Mouse (Mus musculus): ENCODE measurements around the gene Omp. TPM values are rescaled to one million over a fixed set of nuclear protein-coding genes. Genes with fewer than 3 reads are reported as not detected.

Omp gene
- polyA plus RNA-seq, 1 experiment from 2014 or later: 0.08 TPM

Other genes starting within 250 kb of the Omp start
- not detected in 2 replicates for gene Gdpd4, start 225.5 kb downstream of the Omp start, polyA plus RNA-seq (2015; fragmentation: Nextera tagmentation; extraction: Ambion mirVana)
- gene Myo7a, start 26.0 kb downstream of the Omp start, polyA plus RNA-seq (2015; fragmentation: Nextera tagmentation; extraction: Ambion mirVana): 5.1 and 7.5 TPM in 2 replicates
- gene Capn5, start 32.8 kb upstream of the Omp start, polyA plus RNA-seq (2015; fragmentation: Nextera tagmentation; extraction: Ambion mirVana): 2.7 and 9.1 TPM in 2 replicates
- 0.19 TPM in 1 of 2 replicates, not detected in the other for gene B3gnt6, start 54.0 kb upstream of the Omp start, polyA plus RNA-seq (2015; fragmentation: Nextera tagmentation; extraction: Ambion mirVana)
- gene Acer3, start 175.7 kb upstream of the Omp start, polyA plus RNA-seq (2015; fragmentation: Nextera tagmentation; extraction: Ambion mirVana): 16.2 and 16.9 TPM in 2 replicates
- gene Tsku, start 215.8 kb upstream of the Omp start, polyA plus RNA-seq (2015; fragmentation: Nextera tagmentation; extraction: Ambion mirVana): 4.6 and 6.1 TPM in 2 replicates

All from heart, embryonic 15.5 days (tissue).